Mouse (Mus musculus): ENCODE data around the gene Lgals4.

Gene Lgals4

DNA sequence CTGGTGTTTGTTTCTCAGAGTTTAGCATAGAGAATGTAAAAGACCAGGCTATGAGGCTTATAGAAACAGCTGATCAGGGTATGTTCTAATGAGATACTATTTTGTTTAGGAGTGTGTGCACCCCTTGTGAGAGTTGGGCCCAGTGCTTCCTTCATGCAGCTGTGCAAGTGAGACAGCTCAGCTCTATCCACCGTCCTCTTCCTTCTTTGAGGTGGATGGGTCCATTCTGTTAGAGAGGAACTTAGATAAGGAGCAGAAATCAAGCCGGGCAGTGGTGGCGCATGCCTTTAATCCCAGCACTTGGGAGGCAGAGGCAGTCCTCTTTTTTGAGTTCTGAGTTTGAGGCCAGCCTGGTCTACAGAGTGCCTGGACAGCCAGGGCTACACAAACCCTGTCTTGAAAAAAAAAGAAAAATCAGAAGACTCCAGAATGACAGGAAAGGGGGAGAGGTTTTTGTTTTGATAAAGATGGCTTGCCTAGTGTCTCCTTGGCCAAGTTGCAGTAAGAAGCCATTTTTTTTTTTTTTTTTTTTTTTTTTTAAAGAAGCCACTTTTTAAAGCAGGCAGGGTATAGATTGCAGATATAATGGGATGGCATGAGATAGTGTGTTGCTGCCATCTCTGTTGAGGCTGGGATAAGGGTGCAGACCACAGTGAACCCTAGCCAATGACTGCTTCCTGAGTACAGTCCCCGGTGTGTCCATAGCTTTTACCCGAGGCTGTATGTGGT lies 19.2 kb upstream of the Lgals4 start:
- no peak for TF ChIP-seq GATA4 (IDR thresholded peaks at IDR 0.05; ENCODE audit: insufficient replicate concordance, low read length)

DNA sequence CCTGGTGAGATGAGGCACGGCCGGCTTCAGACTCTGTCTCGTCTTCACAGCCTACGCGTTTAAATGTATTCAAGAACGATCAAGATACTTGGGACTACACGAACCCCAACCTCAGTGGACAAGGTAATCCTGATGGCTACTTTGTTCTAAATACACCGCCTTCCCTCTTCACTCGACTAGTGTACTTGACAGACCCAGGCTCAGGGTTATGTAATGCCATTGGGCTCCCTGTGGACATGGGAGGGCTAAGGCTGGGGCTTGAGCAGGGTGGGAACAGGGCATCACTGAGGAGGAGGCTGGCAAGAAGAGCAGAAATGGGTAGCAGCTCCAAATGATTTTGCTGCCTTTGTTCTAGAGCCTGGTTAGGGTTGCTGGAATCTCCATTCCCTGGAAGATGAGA lies 18.4 kb upstream of the Lgals4 start:
- TF ChIP-seq GATA4 (IDR thresholded peaks at IDR 0.05; ENCODE audit: insufficient replicate concordance, low read length): no peak

DNA sequence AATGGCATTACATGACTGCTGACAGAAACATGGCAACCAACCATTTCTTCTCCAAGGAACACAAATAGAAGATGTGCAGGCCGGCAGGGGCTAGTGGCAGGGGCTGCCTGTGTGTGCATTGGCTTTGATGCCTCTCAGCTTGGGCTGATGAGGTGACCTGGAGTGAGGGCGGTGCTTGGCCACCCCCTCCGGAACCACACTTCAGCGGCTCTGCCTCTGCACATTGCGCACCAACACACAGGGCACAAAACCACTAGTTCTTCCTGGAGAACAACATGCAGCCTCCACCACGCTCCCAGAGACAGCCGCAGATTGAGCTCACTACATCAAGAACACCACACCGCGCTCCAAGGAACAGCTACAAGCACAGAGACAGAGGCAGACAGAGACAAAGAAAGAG lies 17.5 kb upstream of the Lgals4 start:
- TF ChIP-seq GATA4 (IDR thresholded peaks at IDR 0.05; ENCODE audit: insufficient replicate concordance, low read length): no peak

DNA sequence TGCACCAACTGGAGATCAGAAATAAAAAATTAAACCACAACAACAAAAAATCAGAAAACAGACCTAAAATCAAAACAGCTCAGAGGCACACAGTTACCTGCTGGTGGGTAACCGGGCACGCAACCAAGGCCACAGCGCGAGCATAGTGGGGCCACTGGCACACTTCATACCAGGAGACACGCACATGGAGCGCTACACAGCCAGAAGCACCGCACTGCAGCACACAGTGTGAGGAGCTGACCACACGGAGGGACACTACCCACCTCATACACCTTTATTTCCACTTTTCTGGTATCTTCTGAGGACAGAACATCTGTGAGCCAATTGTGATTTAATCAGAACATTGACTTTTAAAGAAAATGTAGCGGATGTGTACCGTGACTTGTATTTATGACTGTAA lies 16.7 kb upstream of the Lgals4 start:
- TF ChIP-seq GATA4 (IDR thresholded peaks at IDR 0.05; ENCODE audit: insufficient replicate concordance, low read length): no peak

DNA sequence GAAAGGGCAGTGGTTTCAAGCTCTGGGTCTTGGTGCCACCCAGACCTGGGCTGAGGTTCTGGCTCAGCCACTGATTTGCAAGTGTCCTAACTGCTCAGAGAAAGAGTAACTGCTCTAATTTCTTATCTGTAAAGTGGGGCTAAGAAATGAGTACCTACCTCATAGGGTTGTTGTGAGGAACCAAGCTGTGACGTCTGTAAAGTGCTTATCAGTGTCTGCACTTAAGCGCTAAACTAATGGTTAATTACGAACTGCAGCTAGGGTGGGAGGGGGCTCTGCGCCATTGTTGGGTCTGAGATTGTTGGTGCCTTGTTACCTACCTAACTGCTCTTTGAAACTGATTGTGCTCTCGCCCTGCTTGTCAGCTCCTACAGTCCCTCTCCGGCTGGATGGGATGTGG lies 16.1 kb upstream of the Lgals4 start:
- TF ChIP-seq GATA4 (IDR thresholded peaks at IDR 0.05; ENCODE audit: insufficient replicate concordance, low read length): no peak

DNA sequence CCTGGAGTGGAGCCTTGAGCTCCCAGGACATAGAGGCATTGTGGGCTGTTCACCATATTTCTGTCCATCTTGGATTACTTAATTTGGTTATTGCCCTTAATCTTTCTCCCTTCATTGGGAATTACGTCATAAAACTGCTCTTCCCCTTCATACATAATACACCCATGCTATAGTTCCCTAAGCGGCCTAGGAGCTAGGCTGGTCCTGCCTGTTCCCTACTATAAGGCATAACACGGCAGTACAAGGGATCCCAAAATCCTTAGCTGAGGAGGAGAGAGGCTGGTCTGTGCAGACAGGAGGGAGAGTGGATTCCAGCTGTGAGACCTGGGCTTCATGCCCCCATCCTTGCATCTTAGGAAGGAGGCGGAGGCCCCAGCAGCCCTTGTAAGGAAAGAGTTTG lies 15.7 kb upstream of the Lgals4 start:
- TF ChIP-seq GATA4 (IDR thresholded peaks at IDR 0.05; ENCODE audit: insufficient replicate concordance, low read length): no peak

DNA sequence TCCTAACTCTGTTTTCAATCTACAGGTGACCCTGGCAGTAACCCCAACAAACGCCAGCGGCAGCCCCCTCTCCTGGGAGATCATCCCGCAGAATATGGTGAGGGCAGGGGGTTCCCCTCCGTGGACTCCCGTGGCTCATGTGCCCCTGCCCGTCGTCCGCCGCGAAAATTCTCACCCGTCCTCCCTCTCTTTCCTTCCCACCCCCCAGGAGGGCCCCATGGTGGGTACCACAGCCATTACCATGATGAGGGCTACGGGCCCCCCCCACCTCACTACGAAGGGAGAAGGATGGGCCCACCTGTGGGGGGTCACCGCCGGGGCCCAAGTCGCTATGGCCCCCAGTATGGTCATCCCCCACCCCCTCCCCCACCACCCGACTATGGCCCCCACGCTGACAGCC lies 15.2 kb upstream of the Lgals4 start:
- TF ChIP-seq GATA4 (IDR thresholded peaks at IDR 0.05; ENCODE audit: insufficient replicate concordance, low read length): no peak

DNA sequence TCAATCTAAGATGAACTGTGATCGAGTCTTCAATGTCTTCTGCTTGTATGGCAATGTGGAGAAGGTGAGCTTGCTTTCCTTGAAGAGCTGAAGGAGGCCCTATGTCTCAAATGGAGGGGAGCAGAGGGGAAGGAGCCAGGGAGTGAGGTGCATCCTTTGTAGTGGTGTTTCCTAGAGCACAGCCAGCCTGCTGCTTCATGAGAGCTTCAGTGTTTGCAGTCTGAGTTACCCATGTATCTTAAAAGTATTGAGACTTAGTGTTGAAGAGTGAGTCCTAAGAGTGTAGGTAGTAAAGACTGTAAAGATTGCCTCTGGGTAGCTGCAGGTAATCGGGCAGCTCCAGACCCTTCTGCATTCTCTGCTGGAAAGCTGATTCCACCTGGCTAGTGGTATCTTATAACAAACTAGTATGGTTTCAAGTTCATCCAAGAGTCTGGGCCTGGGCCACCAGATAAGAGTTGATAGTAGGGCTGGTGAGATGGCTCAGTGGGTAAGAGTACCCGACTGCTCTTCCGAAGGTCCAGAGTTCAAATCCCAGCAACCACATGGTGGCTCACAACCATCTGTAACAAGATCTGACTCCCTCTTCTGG lies 14.7 kb upstream of the Lgals4 start:
- no peak for TF ChIP-seq GATA4 (IDR thresholded peaks at IDR 0.05; ENCODE audit: insufficient replicate concordance, low read length)

DNA sequence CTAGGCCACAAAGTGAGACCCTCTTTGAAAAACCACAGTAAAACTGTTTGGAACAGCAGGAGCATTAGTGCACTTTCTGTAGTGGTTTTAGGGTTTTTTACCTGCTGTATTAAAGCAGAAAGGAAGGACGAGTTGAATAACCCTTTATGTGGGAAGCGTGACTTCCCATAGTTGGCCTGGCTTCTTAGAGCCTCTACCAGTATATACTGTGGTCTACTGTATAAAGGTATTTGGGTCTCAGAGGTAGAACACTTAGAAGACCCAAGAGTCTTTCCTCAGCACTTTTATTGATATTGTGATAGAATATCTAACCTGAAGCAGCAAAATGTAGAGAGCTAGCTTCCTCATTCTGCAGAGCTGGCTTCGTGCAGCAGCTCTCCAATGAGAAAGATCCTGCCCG lies 14.1 kb upstream of the Lgals4 start:
- TF ChIP-seq GATA4 (IDR thresholded peaks at IDR 0.05; ENCODE audit: insufficient replicate concordance, low read length): no peak

DNA sequence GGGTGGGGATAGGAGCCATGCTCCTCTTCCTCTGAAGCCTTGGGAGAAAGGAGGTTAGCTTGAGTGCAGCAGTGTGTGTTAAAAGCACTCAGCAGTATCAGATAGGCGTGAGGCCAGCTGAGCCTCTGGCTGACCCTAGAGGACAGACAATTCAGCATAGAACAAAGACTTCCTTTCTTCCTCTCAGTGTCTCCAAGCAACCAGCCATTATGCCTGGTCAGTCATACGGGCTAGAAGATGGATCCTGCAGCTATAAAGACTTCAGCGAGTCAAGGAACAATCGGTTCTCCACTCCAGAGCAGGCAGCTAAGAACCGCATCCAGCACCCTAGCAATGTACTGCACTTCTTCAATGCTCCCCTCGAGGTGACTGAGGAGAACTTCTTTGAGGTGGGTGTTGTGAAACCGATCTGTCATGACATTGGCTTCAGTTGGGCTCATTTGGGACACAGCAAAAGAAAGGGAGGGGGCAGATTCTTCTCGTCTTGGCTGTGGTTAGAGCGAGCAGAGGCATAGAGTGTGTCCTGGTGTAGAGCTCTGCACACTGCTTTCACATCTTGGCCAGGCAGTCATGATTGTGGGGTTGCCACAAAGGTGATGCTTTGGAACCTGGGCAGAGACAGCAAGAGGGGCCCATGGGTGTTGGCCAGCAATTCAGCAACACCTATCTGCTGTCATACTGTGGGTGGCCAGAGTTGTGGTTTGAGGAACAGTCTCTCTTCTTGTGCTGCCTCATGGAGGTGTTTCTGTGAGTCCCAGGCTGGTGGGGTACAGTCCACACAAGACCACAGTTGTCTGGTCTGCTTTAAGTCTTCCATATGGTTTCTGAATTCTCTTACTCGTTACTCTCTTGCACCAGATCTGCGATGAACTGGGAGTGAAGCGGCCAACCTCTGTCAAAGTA lies 13.0 kb upstream of the Lgals4 start:
- peak; percentile 87 for TF ChIP-seq GATA4 (IDR thresholded peaks at IDR 0.05; ENCODE audit: insufficient replicate concordance, low read length)

DNA sequence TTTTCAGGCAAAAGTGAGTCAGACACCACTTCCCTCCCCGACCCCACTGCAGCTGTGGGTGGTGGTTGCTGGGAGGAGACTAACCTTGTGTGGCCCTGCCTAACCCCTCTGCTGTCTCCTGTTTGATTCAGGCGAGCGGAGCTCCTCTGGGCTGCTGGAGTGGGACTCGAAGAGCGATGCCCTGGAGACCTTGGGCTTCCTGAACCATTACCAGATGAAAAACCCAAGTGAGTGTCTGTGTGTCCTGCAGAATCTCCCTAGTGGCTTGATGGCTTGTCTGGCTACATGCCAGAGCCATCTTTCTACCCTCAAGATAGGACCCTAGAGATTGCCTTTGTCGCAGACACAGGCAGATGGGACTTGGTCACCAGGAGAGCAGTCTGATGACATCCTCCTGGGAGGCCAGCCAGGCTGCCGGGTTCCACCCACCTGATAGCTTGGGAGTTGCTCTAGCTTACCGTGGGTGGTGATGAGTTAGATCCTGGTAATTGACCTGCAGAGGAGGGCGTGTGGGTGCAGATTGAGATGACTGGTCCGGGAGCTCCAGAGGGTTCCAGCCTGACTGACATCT lies 12.3 kb upstream of the Lgals4 start:
- TF ChIP-seq GATA4 (IDR thresholded peaks at IDR 0.05; ENCODE audit: insufficient replicate concordance, low read length): no peak

DNA sequence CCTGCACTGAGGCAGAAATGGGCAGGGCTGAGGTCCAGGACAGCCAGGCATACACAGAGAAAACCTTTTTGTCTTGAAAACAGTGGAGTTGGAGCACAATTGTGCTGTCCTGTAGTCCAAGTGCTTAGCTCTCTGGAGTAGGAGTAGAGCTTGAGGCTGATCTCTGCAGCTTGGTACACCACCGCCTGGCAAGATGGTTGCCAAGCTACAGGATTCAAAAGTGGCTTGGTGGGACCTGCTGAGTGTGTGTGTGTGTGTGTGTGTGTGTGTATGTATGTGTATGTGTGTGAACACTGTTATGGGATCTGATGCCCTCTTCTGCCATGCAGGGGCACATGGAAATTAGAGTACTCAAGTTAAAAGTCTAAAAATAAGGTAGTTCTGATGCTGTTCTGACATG lies 11.1 kb upstream of the Lgals4 start:
- TF ChIP-seq GATA4 (IDR thresholded peaks at IDR 0.05; ENCODE audit: insufficient replicate concordance, low read length): no peak

DNA sequence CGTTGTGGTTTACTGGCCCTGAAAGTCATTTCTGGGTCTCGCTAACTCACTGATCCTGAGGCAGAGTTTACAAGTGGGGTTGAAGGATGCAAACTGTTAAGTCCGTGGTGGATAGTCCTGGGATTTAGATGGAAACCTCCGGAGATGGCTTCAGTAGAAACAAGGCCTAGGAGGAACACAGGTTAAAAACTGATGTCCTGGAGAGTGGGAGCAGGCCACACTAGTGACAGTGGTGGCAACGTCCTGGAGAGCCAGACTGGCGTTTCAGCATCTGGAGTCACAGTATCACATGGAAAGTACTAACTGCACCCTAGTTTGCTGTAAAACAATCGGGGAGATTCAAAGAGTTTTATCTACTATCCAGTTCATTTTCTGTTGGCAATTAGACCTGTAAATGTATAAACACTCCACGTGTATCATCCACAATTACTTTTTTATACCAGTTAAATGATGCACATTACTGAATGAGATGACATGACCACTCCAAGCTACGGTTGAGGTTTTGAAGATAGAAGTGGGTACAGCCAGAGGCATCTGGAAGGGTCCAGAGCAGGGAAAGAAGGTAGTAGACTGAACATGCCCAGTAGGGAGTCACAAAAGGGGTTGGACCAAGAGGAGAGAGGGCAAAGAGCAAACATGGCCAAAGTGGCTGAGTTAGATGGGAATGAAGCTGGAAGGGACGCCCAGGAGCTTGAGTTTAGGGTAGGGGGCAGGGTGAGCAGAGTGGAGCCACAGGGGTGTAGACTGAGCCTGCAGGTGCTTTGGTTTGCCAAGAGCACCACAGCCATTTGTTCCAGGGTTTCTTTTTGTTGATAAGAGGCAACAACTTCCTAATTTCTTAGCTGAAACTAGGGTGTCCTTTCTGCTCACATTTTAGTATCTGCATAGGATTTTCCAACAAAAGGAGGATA lies 10.4 kb upstream of the Lgals4 start:
- no peak for TF ChIP-seq GATA4 (IDR thresholded peaks at IDR 0.05; ENCODE audit: insufficient replicate concordance, low read length)

DNA sequence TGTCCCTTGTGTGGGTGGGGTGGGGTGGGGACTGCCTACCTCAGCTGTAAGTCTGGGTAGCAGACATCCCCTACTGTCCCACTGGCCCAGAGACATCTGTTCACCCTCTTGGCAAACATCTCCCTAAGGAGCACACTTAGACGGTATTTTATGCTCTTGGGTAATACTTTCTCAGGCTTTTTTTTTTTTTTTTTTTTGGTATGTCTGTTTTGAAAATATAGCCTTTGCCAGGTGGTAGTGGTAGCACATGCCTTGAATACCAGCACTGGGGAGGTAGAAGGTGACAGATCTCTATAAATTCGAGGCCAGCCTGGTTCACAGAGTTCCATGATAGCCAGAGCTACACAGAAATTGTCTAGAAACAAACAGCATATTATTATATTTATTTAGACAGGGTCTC lies 9.7 kb upstream of the Lgals4 start:
- TF ChIP-seq GATA4 (IDR thresholded peaks at IDR 0.05; ENCODE audit: insufficient replicate concordance, low read length): no peak
